Mouse (Mus musculus) frontal cortex, adult 2 months (tissue): ENCODE data around the gene Cyb5r1. TPM values are rescaled to one million over a fixed set of nuclear protein-coding genes. Genes with fewer than 3 reads are reported as not detected.
"Not testable (repeated sequence)": the region's sequence is repeated elsewhere in the genome, so short reads cannot be mapped to it uniquely, and the experiment has no call there.

ENCODE experiments used
- DNase-seq, 2 experiments: peaks; one replicate each; pipeline ENCODE4 v3.0.0; 2022; ENCODE audit warnings: low spot score in 1 of 2; ENCODE audit errors: extremely low spot score in 1 of 2
- polyA plus RNA-seq: library from polyadenylated mRNA; depleted of rRNA; stranded (reverse); fragments of >200 nt; gene quantifications from 2 replicates; pipeline ENCODE4 v1.2.3, GENCODE M21; 2012

Cyb5r1 gene
- polyA plus RNA-seq, 1 experiment = 15.9 TPM

DNA sequence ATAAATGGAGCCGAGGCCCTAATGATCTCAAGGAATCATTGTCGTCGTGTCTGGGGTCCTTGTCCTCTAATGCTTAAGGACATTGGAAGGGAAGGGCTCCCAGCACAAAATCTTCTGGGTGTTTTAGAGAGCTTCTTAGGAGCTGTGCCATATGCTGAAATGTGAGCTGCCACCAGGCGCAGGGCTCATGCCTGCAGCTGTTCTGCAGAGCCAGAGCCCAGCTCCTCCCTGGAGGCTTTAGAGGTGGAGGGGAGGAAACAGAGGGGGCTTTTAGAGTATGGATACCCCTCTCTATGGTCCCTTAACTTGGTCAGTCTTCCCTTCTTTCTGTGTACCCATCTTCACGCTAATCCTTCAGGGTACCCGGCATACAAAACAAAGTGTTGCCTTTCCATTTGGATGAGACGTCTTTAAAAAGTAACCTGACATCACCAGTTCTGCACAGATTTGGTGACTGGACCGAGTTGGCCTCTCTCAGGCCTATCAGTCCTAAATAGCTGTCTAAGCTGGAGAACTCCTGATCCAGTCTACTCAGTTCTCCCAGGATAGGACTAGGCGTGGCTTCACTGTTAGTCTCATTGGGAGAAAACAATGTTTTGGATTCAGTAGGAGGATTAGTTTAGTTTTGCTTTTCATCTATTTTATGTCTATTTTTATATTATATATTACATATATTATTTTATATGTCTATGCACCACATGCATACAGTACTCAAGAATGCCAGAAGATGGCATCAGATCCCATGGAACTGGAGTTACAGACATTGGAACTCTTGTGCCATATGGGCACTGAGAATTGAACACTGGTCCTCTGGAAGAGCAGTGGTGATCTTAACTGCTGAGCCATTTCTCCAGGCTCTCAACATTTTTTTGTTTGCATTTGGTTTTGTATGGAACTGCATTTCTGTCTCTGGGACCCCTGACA is 6.6 kb downstream of the Cyb5r1 start:
- no peak for DNase-seq

DNA sequence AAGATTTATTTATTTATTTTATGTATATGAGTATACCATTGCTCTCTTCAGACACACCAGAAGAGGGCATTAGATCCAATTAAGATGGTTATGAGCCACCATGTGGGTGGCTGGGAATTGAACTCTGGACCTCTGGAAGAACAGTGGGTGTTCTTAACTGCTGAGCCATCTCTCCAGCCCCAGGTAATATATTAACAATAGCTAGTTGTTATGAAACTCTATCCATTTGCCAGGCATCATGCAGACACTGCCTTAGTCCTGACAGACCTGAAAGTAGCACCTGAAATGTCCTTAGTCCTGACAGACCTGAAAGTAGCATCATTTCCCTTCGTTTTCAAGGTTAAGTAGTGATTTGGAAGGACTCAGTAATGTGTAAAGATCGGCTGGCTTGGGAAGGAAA is 8.7 kb downstream of the Cyb5r1 start:
- DNase-seq = no peak

DNA sequence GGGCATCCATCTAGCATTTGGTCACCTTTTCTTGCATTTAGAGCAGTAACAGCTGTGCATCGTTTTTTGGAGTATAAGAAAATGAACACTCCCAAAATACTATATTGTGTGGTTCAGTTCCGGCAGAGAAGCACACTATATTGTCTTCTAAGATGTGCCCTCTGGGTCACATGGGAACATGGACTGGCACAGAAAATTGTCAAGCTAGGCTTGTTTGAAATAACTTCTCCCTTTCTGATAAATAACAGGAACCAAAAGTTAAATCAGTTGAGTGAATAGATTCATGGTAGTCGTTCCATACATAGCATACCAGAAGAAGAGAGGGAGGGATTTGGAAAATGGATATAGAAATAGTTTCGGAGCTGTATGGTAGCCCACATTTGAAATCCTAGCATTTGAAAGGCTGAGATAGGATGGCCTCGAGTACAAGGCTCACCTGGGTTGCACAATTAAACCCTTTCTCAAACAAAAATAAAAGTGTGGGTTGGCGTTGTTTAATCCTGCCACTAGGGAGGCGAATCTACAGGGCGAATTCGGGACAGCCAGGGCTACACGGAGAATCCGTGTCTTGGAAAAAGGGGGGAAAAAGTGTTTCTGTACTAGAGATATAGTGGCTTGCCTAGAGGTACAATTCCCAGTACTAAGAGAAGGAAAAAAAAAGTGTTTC is 9.3 kb downstream of the Cyb5r1 start:
- DNase-seq = no peak

DNA sequence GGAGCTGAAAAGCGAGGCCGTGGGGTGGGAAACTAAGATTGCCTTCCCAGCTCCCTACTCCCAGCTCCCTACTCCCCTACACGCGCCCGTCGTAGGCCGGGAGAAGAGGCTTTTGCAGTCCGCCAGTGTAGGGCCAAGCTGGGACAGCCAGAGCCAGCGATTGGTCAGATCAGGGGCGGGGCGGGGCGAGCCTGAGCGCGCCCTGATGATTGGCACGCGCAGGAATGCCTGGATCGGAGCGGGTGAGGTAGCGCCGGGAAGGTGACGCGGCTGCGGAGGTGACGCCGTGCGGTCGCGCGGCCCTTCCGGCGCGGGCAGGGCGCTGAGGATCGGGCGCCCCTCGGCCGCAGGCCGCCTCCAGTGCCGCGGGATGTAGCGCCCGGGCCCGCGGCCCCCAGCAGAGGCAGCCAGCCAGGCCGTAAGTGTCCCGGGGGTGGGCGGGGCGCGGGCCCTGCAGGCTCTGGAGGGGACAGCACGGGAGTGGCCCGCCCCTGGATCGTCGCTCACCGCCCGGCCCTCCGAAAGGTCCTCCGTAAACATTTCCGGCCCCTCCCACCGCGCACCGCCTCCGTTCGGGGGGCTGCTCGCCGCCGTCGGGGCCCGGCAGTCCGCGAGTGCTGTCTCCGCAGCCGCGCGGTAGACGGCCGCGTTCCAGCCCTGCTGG is 9.9 kb downstream of the Cyb5r1 start, which contains the start of gene Adipor1:
Gene Adipor1 (plus strand): TSS at position 211 of the 664 bp plus-strand sequence.
- peak; percentile 96 to 98 for DNase-seq

DNA sequence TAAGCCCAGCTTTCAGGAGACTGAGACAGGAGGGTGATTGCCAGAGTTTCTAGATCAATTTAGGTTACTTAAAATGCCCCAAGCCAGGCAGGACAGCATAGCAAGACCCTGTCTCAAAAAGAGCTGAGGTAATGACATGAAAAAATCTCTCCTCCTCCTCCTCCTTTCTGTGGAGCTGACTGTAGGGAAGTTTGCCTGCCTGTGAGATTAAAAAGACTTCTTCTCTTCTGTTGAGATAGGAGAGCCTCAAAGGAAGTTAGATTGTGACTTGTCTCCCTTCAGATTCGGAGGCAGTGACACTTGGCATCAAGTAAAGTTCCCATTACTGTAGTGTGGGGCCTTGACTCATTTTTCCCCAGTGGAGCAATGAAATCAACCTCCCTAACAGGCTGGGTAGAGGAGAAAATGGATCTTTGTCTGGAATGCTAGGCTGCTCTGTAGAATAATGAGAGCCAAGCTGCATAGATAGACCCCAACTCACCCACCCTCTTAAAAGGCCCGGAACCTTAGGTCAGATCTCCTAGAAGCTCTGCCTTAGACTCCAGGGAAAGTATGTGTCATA is 13.1 kb downstream of the Cyb5r1 start:
- no peak for DNase-seq

DNA sequence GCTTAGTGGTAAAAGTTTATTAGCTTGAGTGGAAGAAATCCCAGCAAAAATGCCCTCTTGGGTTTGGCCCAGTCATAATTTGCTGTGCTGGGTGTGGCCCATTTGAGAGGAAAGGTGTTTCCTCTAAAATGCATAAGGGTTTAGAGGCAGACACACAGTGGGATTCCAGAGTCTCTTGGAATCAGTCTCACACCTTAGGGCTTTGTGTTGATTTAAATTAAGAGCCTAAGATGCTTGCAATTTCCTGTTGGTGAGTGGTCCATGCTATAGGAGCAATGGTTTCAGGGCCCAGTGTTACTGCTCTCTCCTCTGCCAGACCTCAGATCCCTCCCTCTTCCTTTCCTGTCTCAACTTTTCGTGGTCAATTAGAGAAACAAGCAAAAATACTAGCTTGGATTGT is 13.8 kb downstream of the Cyb5r1 start:
- DNase-seq = no peak

DNA sequence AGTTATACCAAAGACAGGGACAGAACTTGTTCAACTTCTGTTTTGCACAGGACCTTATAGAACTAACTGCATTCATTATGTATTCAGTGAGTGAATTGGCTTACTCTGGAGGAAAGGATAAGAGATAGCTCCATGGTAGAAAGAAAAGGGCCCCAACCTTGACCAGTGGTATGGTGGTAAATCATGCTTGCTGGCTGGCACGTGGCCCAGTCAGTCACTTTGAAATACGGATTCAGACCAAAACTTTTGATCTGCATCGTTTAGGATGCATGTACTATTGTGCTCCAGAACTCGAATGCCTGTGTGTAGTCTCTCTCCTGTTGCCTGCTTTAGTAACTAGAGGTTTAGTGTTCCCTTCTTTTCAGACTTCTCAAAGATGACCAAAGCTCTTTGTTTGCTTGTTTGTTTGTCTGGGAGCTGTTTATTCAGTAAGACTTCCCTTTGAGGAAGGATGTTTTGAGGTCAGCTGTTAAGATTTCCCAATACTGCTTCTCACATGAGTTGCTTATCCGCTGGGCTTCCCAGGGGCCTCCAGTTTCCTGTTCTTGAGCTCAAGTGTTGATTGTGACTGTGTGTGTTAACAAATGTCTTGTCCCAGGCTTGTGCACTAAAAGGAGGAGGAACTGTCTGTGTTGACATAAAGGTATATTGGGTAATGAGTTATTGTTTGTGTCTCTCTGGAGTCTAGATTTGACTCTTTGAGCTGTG is 14.5 kb downstream of the Cyb5r1 start:
- no peak for DNase-seq

DNA sequence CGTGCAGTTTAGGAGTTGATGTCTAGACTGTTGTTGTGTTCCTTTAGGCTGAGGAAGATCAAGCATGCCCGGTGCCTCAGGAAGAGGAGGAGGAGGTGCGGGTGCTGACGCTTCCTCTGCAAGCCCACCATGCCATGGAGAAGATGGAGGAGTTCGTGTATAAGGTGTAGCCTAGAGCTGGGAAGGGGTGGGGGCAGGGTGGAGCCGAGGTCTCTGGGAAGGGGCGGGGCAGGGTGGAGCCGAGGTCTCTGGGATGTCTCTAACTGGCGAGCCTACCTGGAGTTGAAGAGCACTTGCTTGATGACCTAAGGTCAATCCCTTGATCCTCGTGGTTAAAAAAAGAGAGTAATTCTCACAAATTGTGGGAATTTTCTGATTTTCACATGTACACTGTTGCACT is 18.6 kb downstream of the Cyb5r1 start:
- no peak for DNase-seq

DNA sequence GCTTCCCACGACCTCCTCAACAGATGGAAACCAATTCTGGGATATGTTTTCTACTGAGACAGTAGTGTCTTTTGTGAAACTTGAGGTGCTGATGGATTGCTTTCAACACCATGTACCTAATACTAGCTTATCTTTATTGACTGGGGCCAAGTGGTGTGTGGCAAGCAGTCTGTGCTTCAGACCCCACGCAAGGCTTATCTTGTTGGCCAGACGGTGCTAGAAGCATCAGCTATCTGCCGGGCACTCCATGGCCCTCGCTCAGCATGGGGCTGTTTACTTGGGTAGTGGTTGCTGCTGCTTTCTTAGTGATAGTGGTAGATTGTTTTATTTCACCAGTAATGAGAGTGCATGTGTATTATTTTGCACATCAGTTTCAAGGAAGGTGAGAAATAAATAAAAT is 20.9 kb downstream of the Cyb5r1 start:
- no peak for DNase-seq

DNA sequence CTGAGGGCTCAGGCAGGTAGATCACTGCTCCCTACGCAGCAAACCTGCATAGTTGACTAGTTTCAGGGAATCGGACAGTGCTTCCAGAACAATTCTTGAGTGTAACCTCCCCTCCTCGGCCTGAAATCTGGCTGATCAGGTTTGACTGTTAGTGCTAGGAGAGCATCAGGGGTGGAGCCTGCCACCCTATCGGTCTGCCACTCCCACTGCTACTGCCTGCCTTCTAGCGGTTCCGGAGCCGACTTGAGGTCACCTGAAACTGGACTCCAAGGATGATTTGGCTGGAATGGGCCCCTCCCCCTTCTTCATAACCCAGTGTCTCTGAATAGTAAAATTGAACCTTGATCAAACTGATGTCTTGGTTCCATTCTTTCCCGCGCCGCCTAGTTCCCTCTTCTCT is 27.6 kb downstream of the Cyb5r1 start:
- no peak for DNase-seq

DNA sequence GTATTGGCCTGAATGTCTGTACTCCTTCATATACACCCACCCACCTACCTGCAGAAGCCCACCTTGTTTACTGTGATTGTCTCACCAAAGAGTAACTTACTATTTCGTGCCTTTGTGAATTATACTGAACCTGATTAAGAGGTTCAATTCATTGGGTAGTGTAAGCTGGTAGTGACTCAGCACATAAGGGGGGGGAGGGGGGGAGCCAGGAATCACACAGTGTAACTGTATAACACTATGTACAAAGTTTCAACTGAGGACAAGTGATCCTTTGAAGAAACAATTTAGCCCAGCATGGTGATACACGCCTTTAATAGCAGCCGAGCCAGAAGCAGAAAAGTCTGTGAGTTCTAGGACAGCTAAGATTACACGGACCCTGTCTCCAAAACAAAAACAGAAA is 28.1 kb downstream of the Cyb5r1 start:
- DNase-seq = no peak

DNA sequence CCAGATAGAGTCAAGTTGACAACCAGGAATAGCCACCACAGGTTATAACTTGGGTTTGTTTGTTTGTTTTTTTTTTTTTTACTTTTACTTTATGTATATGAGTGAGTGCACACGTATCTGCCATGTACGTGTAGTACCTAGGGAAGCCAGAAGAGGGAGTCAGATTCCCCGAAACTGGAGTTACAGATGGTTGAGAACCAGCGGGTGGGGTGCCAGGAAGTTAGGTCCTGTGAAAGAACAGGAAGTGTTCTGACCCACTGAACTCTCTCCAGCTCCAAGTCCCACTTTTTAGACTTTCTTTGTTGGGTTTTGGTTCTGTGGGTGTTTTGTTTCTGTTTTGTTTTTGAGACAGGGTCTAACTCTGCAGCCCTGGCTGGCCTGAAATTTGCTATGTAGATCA is 30.1 kb downstream of the Cyb5r1 start:
- no peak for DNase-seq

DNA sequence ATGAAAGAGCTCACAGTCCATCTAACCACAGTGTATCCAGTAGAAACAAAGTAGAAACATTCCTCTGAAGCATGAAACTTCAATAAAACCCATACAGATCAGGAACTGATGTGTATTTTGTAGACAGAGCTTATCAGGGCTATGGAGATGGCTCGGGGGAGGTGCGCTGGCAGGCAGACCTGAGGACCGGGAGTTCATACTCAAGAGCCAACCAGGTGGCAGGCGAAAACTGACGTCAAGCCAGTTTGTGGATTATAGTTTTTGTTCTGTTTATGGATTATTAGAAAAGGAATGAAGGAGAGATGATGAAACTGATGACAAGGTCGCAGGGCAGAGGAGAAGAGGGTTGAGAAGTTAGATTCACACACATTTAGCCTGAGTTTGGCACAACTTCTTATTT is 35.1 kb downstream of the Cyb5r1 start:
- DNase-seq = no peak

DNA sequence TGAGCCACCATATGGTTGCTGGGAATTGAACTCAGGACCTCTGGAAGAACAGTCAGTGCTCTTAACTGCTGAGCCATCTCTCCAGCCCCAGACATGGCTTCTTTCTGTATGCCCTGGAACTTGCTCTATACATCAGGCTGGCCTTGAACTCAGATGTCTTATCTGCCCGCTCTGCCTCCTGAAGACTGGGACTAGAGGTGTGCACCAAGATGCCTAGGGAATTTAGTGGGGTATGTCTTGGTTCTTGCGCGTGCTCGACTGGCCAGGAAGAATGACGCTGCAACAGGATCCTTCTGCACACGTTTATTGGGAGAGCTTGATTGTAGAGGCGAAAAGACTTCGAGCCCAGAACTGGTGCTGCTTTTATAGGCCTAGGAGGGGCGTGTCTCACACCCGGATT is 36.4 kb downstream of the Cyb5r1 start:
- DNase-seq = not testable (repeated sequence)

DNA sequence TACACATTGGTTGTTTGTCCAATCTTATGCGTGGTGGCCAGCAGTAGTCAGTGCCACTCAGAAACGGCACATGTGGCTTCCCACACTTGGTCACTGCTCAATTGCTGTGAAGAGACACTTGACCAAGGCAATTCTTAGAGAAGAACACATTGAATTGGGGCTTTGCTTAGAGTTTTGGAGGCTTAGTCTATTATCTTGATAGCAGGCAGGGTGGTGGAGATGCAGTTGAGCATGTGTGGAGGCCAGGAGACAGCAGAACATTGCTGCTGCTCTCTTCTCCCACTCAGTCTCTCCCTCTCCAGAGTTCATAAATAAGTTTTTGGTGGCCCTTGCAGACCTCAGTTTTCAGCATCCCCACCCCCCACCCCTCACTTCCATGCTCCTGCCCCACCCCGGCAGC is 37.0 kb downstream of the Cyb5r1 start:
- DNase-seq = no peak

DNA sequence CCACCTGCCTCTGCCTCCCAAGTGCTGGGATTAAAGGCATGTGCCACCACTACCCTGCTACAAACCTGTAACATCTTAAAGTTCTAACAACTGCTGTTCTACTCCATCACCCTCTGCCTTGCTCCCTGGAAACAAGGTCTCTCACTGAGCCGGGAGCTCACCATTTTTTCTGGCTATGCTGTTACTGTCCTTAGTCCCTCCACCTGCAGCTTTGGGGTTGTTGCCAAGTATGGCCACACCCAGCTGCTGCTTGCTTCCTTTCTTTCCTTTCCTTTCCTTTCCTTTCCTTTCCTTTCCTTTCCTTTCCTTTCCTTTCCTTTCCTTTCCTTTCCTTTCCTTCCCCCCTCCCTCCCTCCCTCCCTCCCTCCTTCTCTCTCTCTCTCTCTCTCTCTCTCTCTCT is 37.9 kb downstream of the Cyb5r1 start:
- DNase-seq = not testable (repeated sequence)

DNA sequence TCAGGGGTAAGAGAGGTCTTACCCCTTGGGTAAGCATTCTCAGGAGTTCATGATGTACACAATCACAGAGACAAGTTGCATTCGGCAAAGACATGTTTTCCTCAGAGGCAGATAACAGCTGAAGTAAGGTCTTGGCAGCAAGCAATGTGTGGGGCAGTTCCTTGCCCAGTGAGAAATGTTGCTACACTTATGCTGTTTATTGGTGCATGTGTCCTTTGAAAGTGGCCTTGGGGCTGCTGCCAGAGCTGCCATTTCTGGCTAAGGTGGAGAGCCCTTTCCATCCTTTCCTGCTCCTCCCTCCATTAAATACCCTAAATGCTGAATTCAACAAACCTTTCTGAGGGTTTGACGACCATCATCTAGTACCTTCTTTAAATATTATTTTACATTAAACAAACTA is 40.1 kb downstream of the Cyb5r1 start:
- DNase-seq = no peak

DNA sequence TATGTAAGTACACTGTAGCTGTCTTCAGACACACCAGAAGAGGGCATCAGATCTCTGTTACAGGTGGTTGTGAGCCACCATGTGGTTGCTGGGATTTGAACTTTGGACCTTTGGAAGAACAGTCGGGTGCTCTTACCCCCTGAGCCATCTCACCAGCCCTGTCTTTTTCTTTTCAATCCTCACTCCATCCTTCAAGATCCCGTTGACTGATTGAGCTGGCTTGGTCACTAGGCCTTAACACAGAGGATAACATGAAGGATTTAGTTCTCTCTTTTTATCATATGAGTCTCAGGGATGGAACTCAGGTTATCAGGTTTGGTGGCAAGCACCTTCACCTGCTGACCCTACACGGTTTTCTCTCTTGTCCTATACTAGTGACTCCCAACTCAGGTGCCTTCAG is 43.2 kb downstream of the Cyb5r1 start:
- not testable (repeated sequence) for DNase-seq

DNA sequence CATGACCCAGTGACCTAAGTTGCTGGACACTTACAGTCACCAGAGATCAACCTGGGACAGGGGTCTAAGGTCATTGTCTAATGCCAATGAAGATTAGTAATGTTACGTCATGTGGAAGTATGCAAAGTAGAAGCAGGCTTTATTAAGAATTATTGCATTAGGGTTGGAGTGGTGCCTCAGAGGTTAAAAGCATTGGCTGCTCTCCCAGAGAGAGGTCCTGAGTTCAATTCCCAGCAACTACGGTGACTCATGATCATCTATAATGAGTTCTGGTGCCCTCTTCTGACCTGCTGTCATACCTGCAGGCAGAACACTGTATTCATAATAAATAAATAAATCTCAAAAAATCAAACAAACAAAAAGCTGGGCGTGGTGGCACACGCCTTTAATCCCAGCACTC is 44.8 kb downstream of the Cyb5r1 start:
- DNase-seq = no peak

DNA sequence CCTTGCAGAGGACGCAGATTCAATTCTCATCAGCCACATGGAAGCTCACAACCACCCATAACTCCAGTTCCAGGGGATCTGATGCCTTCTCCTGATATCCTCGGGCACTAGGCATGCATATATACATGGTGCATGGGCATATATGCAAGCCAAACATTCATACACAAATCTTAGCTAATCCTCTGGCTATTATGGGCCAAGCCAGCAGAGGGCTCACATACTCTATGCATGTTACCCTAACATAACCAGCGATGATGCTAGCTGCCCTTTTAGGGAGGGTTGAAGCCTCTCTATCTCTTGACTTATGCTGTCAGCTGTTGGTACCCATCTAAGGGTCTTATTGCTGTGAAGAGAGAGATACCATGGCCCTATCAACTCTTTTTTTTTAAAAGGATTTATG is 45.6 kb downstream of the Cyb5r1 start:
- peak; percentile 20 to 59 for DNase-seq
